Mouse (Mus musculus): ENCODE results near the gene Greb1. TPM values are rescaled to one million over a fixed set of nuclear protein-coding genes. Genes with fewer than 3 reads are reported as not detected.

Gene Greb1
- polyA plus RNA-seq, 1 experiment: 0.59 TPM

DNA sequence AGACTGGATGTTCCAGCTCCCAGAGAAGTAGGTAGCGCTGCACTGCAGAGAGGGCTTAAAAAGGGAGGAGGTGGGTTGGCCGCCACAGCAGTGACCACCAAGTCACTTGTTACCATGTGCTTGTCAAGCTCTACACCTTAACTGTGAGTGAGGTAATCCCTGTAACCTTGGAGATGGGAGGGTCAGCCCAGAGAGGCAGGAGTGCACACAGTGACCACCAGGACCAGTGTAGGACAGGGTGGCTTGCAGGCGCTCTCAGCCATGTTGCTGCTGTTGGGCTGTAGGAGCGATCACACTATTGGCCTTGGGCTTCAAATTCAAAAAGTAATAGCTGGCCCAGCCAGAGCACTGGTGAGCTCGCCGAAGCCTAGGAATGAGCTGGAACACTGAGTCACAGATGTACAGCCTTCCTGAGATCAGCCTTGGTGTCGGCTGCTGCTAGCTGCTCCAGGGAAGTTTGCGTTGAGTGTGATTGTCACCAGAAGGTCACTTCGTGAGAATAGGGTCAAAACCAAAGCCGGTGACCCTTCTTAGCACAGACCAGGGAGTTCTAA is 21.6 kb upstream of the Greb1 start:
- Histone ChIP-seq H3K27ac (ENCODE audit: insufficient read depth, low read depth, low read length) (no peak overlapping the region), H3K4me1 (ENCODE audit: control insufficient read depth, insufficient read depth, low read length) (no peaks in the 10 kb centered on the region), H3K36me3 (ENCODE audit: control insufficient read depth, insufficient read depth, low read length) (no peaks in the 10 kb centered on the region), H3K27me3 (replicated peaks; ENCODE audit: control insufficient read depth, insufficient read depth, low read length) (no peaks in the 10 kb centered on the region), H3K4me3 (ENCODE audit: insufficient read depth, low read depth, low read length) (no peak overlapping the region)
- DNase-seq: no peak
- WGBS: 97% methylated on average over 10 of the region's 10 CpGs
- TF ChIP-seq POLR2A (IDR thresholded peaks at IDR 0.05; ENCODE audit: low read depth, low read length) (no peak), CTCF (conservative IDR thresholded peaks at IDR 0.05; ENCODE audit: insufficient read depth, insufficient read length, low read depth, low read length) (no peak)

DNA sequence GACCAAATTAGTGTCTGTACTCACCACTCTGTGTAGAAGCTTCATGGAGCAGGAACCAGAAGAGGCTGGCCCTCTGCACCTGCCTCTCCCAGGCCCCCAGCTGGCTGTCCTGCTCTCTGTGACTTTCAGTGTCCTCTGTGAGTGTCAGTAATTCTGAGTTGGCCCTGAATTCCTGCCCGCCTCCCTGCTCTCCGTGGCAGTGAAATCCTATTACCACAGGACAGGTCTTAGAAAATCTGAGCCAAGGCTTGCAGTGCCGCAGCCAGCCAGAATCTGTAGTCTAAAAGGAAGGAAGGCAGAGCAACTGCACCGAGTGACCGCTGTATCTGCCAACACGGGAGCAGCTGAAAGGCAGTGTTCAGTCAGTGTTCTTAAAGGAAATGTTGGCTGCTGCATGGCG is 20.1 kb upstream of the Greb1 start:
- WGBS: 84% methylated on average over 7 of the region's 7 CpGs
- Histone ChIP-seq H3K36me3 (ENCODE audit: control insufficient read depth, insufficient read depth, low read length) (no peaks in the 10 kb centered on the region), H3K27me3 (replicated peaks; ENCODE audit: control insufficient read depth, insufficient read depth, low read length) (no peaks in the 10 kb centered on the region), H3K4me1 (ENCODE audit: control insufficient read depth, insufficient read depth, low read length) (no peaks in the 10 kb centered on the region), H3K4me3 (ENCODE audit: insufficient read depth, low read depth, low read length) (no peak overlapping the region), H3K27ac (ENCODE audit: insufficient read depth, low read depth, low read length) (no peak overlapping the region)
- TF ChIP-seq CTCF (conservative IDR thresholded peaks at IDR 0.05; ENCODE audit: insufficient read depth, insufficient read length, low read depth, low read length): no peak
- TF ChIP-seq POLR2A (IDR thresholded peaks at IDR 0.05; ENCODE audit: low read depth, low read length): no peak
- no peak for DNase-seq

DNA sequence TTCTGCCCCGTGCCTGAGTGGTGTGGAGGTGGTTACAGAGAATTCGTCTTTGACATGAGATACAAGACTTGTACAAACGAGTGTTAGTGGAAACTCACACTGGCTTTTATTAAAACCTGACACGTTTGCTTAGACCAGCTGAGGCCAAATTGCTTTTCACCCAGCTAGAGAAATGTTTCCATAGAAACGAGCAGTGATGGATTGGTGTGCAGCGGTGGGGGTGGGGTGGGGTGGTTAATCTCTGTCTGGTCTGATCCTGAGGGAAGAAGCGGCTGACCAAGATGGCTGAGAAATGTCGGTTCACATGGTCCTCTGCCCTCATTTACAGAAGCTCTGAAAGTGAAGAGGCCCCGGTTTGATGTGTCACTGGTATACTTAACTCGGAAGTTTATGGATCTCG is 17.8 kb upstream of the Greb1 start:
- no peaks in the 10 kb centered on the region for H3K27me3 ChIP-seq (replicated peaks; ENCODE audit: control insufficient read depth, insufficient read depth, low read length)
- no peak overlapping the region for H3K27ac ChIP-seq (ENCODE audit: insufficient read depth, low read depth, low read length)
- WGBS: 71% methylated on average over 11 of the region's 11 CpGs
- H3K36me3 ChIP-seq (ENCODE audit: control insufficient read depth, insufficient read depth, low read length): no peaks in the 10 kb centered on the region
- no peaks in the 10 kb centered on the region for H3K4me1 ChIP-seq (ENCODE audit: control insufficient read depth, insufficient read depth, low read length)
- H3K4me3 ChIP-seq (ENCODE audit: insufficient read depth, low read depth, low read length): no peak overlapping the region
- TF ChIP-seq CTCF (conservative IDR thresholded peaks at IDR 0.05; ENCODE audit: insufficient read depth, insufficient read length, low read depth, low read length) (no peak), POLR2A (IDR thresholded peaks at IDR 0.05; ENCODE audit: low read depth, low read length) (no peak)
- no peak for DNase-seq

DNA sequence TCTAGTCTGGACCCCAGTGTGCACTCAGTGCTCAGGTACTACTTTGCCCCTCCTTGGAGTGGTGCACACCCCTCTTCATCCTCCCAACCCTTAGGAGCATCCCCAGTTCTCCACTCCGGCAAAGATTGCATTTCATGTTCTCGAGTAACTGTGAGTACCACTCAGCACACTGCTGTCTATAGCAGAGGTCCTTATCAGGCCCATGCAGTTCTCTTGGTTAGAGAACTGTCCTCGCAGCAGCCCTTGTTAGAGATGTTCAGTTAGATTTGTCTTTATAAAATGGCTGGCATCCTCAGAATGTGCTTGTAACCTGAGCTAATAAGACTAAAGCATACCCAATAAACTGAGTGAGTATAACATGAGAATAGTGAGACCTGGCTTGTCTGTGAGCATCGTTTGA is 16.5 kb upstream of the Greb1 start:
- H3K27ac ChIP-seq (ENCODE audit: insufficient read depth, low read depth, low read length): no peak overlapping the region
- no peaks in the 10 kb centered on the region for H3K4me1 ChIP-seq (ENCODE audit: control insufficient read depth, insufficient read depth, low read length)
- H3K27me3 ChIP-seq (replicated peaks; ENCODE audit: control insufficient read depth, insufficient read depth, low read length): no peaks in the 10 kb centered on the region
- no peak overlapping the region for H3K4me3 ChIP-seq (ENCODE audit: insufficient read depth, low read depth, low read length)
- WGBS: 83% methylated on average over 4 of the region's 4 CpGs
- no peak for DNase-seq
- no peaks in the 10 kb centered on the region for H3K36me3 ChIP-seq (ENCODE audit: control insufficient read depth, insufficient read depth, low read length)
- no peak for TF ChIP-seq CTCF (conservative IDR thresholded peaks at IDR 0.05; ENCODE audit: insufficient read depth, insufficient read length, low read depth, low read length)
- no peak for TF ChIP-seq POLR2A (IDR thresholded peaks at IDR 0.05; ENCODE audit: low read depth, low read length)

DNA sequence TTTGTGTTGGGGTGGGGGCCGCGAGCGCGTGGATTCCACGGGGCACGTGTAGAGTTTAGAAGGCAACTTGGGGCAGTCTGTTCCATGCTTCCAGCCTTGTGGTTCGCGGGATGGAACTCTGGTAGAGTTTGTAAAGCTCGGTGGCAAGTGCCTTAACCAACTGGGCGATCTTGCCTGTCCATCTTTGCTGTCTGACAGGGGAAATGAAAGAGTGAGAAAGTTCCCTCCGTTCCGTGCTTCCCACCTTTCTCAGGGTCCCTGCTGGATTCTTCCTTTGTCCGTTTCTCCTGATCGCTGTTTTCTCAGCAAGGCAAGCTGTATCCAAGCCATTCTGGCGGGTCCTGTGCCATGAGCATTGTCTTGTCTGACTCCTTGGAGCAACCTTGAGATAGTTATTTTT is 10.8 kb upstream of the Greb1 start:
- Histone ChIP-seq H3K27ac (ENCODE audit: insufficient read depth, low read depth, low read length) (no peak overlapping the region), H3K36me3 (ENCODE audit: control insufficient read depth, insufficient read depth, low read length) (no peaks in the 10 kb centered on the region), H3K4me3 (ENCODE audit: insufficient read depth, low read depth, low read length) (peak overlapping the region; percentile 83), H3K4me1 (ENCODE audit: control insufficient read depth, insufficient read depth, low read length) (peaks cover 4% of the 10 kb centered on the region; the same call in 1 of the 2 replicates), H3K27me3 (replicated peaks; ENCODE audit: control insufficient read depth, insufficient read depth, low read length) (no peaks in the 10 kb centered on the region)
- DNase-seq: no peak
- WGBS: 2% methylated on average over 15 of the region's 15 CpGs
- TF ChIP-seq CTCF (conservative IDR thresholded peaks at IDR 0.05; ENCODE audit: insufficient read depth, insufficient read length, low read depth, low read length) (no peak), POLR2A (IDR thresholded peaks at IDR 0.05; ENCODE audit: low read depth, low read length) (no peak)

DNA sequence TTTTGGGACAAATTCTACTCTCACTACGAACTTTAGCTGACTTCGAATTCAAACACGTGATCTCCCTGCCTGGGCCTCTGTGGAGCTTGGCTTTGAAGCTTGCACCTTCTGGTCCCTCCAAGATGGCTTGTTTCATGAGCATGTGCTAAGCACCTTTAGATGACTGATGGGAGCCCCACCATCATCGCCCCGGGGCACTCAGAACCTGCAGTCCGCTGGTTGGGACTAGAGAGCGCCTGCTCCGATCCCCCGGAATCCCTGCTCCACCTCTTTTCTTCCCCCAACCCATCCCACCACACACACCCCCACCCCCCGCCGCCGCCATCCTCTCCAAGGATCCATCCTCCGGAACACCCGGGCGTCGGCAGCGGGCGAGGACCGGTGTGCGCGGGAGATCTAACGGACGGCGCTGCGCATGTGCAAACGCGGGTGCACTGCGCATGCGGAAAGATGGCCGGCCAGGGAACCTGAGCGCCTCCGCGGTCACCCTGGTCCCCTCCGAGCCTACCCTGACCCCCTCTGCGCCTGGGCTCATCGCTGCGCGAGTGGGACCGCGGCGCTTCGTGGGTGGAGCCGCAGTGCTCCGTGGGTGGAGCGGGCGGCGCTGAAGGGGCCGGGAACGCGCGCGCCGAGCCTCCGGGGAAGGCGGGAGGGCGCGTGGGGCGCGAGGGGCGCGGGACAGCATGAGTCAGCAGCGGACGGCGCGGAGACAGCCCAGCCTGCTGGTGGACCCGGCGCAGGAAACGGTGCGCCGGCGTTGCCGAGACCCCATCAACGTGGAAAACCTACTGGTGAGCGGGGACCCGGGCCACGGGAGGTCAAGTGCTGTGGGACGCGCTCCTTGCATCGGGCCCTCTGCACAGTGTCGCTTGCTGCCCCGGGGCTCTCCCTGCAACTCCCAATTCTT is 10.1 kb upstream of the Greb1 start, which contains the start of gene E2f6:
TSS of gene E2f6 (plus strand) at position 439 of the 907 bp plus-strand sequence.
- H3K27me3 ChIP-seq (replicated peaks; ENCODE audit: control insufficient read depth, insufficient read depth, low read length): no peaks in the 10 kb centered on the region
- TF ChIP-seq POLR2A (IDR thresholded peaks at IDR 0.05; ENCODE audit: low read depth, low read length) (peak; percentile 58), CTCF (conservative IDR thresholded peaks at IDR 0.05; ENCODE audit: insufficient read depth, insufficient read length, low read depth, low read length) (no peak)
- peak within 1 kb of the TSS; percentile 83 for H3K4me3 ChIP-seq (ENCODE audit: insufficient read depth, low read depth, low read length)
- 6% methylated on average over 81 of the region's 81 CpGs for WGBS
- H3K27ac ChIP-seq (ENCODE audit: insufficient read depth, low read depth, low read length): 0 out of 2 replicates have a peak within 1 kb of the TSS, but pooled peaks have one; percentile 36
- DNase-seq: peak; percentile 86
- H3K36me3 ChIP-seq (ENCODE audit: control insufficient read depth, insufficient read depth, low read length): no peaks in the 10 kb centered on the region
- peaks cover 4% of the 10 kb centered on the region; the same call in 1 of the 2 replicates for H3K4me1 ChIP-seq (ENCODE audit: control insufficient read depth, insufficient read depth, low read length)

DNA sequence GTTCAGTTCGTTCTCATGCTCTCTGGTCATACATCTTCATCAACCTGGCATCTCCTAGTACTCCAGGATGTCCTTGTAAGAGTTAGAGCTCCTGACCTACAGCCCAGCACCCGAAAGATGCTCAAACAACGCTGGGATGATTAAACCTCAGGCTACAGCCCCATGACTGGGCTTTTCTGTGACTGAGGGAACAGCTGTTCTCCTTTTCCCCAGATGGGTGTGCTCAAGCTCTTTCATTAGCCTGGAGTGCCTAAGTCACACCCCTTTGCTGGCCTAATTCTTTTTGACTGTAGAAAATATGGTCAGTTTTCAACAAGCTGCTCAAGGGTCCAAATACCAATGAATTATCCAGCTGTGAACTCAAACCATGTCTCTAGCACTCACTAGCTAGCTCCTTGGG is 7.4 kb upstream of the Greb1 start:
- H3K27ac ChIP-seq (ENCODE audit: insufficient read depth, low read depth, low read length): no peak overlapping the region
- peaks cover 4% of the 10 kb centered on the region; the same call in 1 of the 2 replicates for H3K4me1 ChIP-seq (ENCODE audit: control insufficient read depth, insufficient read depth, low read length)
- WGBS: 37% methylated on average over 3 of the region's 3 CpGs
- no peaks in the 10 kb centered on the region for H3K27me3 ChIP-seq (replicated peaks; ENCODE audit: control insufficient read depth, insufficient read depth, low read length)
- H3K4me3 ChIP-seq (ENCODE audit: insufficient read depth, low read depth, low read length): no peak overlapping the region
- peak; percentile 48 for DNase-seq
- peak; percentile 62 for TF ChIP-seq CTCF (conservative IDR thresholded peaks at IDR 0.05; ENCODE audit: insufficient read depth, insufficient read length, low read depth, low read length)
- no peak for TF ChIP-seq POLR2A (IDR thresholded peaks at IDR 0.05; ENCODE audit: low read depth, low read length)
- H3K36me3 ChIP-seq (ENCODE audit: control insufficient read depth, insufficient read depth, low read length): no peaks in the 10 kb centered on the region

All from kidney, adult 2 months (tissue).